Mouse (Mus musculus) adrenal gland (tissue): ENCODE measurements at regions not wholly inside any gene's neighbourhood (a gene's known extent, or its start where the extent isn't known, plus 50 kb on each side); places are given as distances from the start of the nearest gene placed in this dataset.

Experiments used
- intact Hi-C: fragments of 180-260 bp; cut with DNase I; formaldehyde crosslinking; loops from one replicate; pipeline ENCODE4 v1.15.1; 2025

GRCm38 (mm10) chr4:106209975-106210374, 106.0 kb upstream of the Usp24 start:
- intact Hi-C loops = loop anchor here (5.0 to 10.0 kb wide), 2 partner anchors 83 to 265 kb away; no protein-coding TSS in a partner anchor

DNA sequence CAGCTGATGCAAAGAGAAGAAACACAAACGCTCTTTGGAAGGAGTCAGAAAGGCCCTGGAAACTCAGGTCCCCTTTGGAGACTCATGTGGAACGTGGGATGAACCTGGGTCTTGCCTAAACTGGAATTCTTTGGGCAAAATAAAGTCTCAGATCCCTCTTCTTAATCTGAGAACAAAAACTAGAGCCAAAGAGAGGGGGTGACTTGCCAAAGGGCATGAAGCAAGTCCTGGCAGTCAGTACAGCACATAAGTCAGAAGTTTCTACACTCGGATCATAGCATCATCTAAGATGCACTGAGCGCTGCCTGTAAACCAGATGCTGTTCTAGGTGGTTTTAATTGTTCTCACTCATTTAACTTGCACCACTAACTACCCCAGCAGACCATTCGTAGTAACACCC, 101.8 kb upstream of the Usp24 start:
- intact Hi-C loops = loop anchor here (5.0 to 10.0 kb wide), 2 partner anchors 87 to 269 kb away; no protein-coding TSS in a partner anchor

- intact Hi-C loops = loop anchor here (10.0 kb wide), 1 partner anchor 1306 kb away; the partner anchor contains the start of gene Fyb2
Observed at GRCm38 (mm10) chr4:106220621-106221020, 95.4 kb upstream of the Usp24 start.

- intact Hi-C loops = loop anchor here (2.0 to 10.0 kb wide), 2 partner anchors 1075 to 1311 kb away; partner anchors contain the start of gene Fyb2
Observed at GRCm38 (mm10) chr4:106225184-106225862, 90.7 kb upstream of the Usp24 start.

DNA sequence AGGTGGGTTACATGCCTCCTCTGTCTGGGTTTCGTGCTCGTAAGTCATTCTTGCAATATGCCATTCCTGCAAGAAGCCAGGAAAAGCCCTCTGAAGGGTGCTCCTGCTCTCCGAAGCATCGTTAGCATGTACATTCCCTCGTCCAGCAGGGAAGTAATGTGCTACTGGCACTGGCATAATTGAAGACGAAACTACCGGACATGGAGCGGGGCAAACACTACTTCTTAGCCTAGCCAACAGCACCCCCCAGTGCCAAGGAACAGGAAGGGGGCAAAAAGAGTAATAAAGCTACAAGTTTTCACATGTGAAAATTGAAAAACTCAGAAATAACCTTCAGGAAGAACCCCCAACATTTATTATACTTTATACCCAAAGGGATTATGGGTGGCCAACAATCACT, 88.6 kb upstream of the Usp24 start:
- intact Hi-C loops = loop anchor here (10.0 kb wide), 1 partner anchor 1313 kb away; the partner anchor contains the start of gene Fyb2

DNA sequence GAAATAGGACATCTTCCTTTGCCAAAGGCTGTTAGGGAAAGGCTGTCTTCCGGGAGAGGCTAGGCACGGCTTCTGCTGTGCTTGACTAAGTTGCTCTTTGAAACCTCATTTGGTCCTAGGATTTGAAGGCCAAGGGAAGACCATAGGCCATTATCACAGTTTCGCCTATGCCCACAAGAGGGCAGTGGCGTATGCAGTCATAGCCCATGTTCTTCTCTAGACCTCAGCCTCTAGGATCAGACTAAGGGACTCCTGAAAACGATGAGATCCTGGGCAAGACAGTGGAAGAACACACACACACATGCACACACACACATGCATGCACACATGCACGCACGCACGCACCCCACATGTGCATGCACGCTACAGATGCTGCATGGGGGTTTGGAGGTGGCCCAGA, 87.5 kb upstream of the Usp24 start:
- intact Hi-C loops = loop anchor here (2.0 to 10.0 kb wide), 2 partner anchors 148 to 1314 kb away; partner anchors contain the start of gene Fyb2

DNA sequence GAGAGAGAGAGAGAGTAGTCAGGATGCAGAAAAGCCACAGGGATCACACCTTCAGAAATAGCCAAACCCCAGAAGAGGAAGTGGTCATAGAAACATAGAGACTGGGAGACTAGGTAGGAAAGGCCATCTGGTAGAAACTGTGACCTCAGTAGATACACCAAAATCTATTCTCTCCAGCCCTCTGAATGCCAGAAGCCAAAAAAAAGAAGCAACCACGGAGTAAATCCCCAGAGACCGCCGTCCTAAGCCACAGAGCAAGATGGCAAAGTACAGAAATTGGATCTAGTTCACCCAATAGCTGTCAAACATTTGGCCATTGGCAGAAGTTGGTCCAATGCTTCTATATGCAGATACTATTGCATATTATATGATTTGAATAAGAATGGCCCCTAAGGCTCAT, 86.5 kb upstream of the Usp24 start:
- intact Hi-C loops = loop anchor here (2.0 to 10.0 kb wide), 2 partner anchors 147 to 1315 kb away; partner anchors contain the start of gene Fyb2

- intact Hi-C loops = no loop called here
Observed at GRCm38 (mm10) chr4:106232499-106232970, 83.5 kb upstream of the Usp24 start.

- intact Hi-C loops = no loop called here
Observed at GRCm38 (mm10) chr4:106244384-106244819, 71.6 kb upstream of the Usp24 start.

- intact Hi-C loops = loop anchor here (5.0 kb wide), 1 partner anchor 132 kb away; no protein-coding TSS in a partner anchor
Observed at GRCm38 (mm10) chr4:106244826-106245510, 71.0 kb upstream of the Usp24 start.

GRCm38 (mm10) chr4:106246695-106247094, 69.3 kb upstream of the Usp24 start:
- intact Hi-C loops = loop anchor here (5.0 kb wide), 1 partner anchor 131 kb away; no protein-coding TSS in a partner anchor

DNA sequence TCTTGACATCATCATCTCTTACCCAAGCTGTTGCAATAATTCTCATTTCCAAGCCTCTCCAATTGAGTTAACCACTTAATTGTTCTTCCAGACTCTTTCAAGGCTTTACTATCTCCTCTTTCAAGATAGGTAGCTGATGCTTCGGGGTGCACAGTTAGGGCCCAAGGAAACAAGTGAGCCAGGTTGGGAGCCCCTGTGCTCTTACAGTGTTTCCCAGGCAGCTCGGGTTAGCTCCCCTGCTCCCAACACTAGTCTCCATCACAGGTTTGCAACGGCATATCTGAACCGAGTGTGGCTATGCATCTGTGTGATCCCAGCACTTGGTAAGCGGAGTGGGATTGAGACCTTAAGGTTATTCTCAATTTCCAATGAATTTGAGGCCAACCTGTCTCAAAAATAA, 68.6 kb upstream of the Usp24 start:
- intact Hi-C loops = loop anchor here (5.0 kb wide), 1 partner anchor 130 kb away; no protein-coding TSS in a partner anchor

DNA sequence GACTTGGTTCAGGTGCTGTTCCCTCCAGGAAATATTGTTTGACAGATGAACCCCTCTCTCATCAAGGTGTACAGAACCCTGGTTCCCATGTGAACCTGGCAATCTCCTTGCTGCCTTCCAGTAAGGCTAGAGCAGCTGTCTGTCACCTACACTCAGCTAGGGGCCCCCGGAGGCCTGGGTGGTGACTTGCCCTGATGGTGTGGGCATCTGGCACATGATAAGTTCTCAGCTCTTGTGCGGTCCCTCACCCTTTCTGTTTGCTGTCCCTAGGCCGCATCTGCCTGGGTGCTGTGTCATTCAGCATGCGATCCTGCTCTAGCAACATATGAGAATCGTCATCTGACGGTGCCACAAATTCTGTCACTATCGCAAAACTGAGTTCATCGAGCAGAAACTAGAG, 67.7 kb upstream of the Usp24 start:
- intact Hi-C loops = loop anchor here (5.0 kb wide), 1 partner anchor 129 kb away; no protein-coding TSS in a partner anchor

DNA sequence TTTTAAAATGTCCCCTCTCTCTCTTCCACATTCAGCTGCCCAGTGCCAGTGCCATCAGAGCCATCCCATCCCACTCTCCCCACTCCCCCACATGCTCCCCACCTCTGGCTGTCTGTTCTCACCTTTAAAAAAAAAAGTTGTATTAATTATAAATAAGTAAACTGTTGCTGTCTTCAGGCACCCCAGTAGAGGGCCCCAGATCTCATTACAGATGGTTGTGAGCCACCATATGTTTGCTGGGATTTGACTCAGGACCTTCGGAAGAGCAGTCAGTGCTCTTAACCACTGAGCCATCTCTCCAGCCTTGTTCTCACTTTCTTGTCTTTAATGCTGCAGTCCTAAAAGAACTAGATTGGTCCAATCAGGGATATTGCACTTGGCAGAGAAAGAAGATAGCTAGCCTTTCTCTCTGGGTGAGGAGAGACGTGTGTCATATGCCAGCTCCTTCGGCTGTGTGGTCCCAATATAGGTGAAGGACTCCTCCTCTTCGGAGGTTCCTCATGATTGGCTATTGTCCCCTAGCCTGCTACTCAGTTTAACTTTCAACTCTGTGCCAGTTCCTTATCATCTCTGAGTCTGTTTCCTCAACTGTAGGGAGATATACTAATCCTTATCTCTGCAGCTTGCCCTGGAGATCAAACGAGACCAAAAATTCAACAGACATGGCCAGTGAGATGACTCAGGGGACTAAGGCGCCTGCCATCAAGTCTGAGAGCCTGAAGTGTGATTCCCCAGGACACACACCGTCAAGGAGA, 66.8 kb upstream of the Usp24 start:
- intact Hi-C loops = loop anchor here (5.0 kb wide), 1 partner anchor 128 kb away; no protein-coding TSS in a partner anchor

GRCm38 (mm10) chr4:106250048-106250447, 66.0 kb upstream of the Usp24 start:
- intact Hi-C loops = no loop called here

GRCm38 (mm10) chr4:106251430-106251829, 64.6 kb upstream of the Usp24 start:
- intact Hi-C loops = no loop called here

GRCm38 (mm10) chr4:106252946-106253345, 63.1 kb upstream of the Usp24 start:
- intact Hi-C loops = no loop called here

DNA sequence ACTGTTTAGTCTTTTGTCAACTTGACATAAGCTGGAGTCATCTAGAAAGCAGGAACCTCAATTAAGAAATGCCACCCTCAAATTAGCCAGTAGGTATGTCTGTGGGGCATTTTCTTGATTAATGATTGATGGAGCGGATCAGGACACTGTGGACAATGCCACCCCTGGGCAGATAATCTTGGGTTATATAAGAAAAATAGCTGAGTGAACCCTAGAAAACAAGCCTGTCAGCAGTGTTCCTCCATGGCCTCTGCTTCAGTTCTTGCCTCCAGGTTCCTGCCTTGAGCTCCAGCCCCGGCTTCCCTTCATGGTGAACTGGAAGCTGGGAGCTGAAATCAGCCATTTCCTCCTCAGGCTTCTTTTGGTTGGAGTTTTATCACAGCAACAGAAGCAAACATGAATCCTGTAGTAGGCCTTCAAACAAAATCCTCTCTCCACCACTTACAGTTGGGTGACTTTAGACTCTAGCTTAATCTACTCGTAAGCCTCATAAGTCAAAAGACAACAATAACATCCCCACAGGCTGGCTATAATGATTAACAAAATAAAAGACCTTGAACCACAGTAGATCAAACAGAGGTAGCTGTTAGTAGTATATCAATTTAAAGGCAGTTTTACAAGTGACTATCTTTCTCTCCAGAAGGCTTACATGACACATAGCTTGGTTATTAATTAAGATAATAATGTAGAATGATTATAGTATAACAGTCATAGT, 61.1 kb upstream of the Usp24 start:
- intact Hi-C loops = no loop called here

- intact Hi-C loops = no loop called here
Observed at GRCm38 (mm10) chr4:106255959-106256609, 59.9 kb upstream of the Usp24 start.

DNA sequence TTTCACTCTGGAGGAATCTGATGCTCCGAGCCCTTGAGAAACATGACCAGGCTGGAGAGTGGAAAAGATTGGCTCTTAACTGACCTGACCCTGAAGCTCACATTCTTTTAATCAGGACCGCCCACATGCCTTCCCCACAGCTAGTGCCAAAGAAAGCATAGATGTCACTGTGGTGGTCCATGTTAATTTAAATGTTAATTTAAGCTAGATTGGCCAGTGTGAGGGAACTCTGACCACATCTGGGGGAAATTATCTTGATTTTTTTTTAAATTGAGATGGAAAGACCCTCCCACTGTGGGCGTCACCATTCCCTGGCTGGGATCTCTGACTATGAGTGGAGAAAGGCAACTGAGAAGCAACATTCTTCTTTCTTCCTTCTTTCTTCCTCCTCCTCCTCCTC, 54.6 kb upstream of the Usp24 start:
- intact Hi-C loops = no loop called here
